Mouse (Mus musculus): Measurements from ENCODE around the gene Aldh3a1. TPM values are rescaled to one million over a fixed set of nuclear protein-coding genes. Genes with fewer than 3 reads are reported as not detected.
"Not testable (repeated sequence)": the region's sequence is repeated elsewhere in the genome, so short reads cannot be mapped to it uniquely, and the experiment has no call there.

Aldh3a1 gene
- polyA plus RNA-seq, 1 experiment from 2014 or later: not detected

DNA sequence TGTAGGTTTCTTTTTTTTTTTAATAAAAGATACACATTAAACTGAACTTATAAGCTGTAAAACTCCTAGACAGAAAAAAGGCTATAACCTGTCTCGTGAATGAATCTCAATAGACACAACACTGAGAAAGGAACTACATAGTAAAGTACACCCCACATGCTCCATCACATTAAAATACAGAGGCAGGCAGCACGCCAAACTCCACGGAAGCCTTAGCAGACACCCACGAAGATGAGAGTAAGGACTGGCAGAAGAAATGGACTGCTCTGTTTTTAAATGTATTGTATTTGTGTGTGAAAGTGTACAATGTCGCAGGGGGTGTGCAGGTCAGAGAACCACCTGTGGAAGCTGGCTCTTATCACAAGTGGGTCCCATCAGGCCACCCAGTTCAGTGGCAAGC, 37.2 kb upstream of the Aldh3a1 start:
- H3K4me1 ChIP-seq (ENCODE audit: control insufficient read depth, insufficient read depth, low read length): peaks cover 16% of the 10 kb centered on the region
- H3K9ac ChIP-seq (ENCODE audit: low read depth, low read length): no peak overlapping the region

DNA sequence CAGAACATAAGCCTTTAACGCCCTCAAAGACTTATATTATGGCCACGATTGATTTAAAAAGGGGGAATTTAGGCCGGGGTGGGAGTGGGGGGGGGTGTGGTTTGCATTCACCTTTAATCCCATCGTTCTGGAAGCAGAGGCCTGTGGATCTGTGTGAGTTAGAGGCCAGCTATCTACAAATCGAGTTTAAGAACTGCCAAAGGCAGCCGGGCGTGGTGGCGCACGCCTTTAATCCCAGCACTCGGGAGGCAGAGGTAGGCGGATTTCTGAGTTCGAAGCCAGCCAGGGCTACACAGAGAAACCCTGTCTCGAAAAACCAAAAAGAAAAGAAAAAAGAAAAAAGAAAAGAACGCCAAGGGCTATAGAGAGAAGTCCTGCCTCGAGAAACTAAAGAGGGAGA, 33.9 kb upstream of the Aldh3a1 start:
- WGBS (ENCODE audit: insufficient replicate concordance): 40% methylated on average over 15 of the region's 15 CpGs
- Histone ChIP-seq H3K4me2 (peak overlapping the region; percentile 73), H3K4me1 (ENCODE audit: control insufficient read depth, insufficient read depth, low read length) (peaks cover 16% of the 10 kb centered on the region), H3K4me3 (ENCODE audit: low read depth, low read length) (peak overlapping the region; percentile 97)
- H3K27me3 ChIP-seq (ENCODE audit: control insufficient read depth, insufficient read depth, low read length); H3K9me3 ChIP-seq (replicated peaks; ENCODE audit: control insufficient read depth, low read length); H3K9ac ChIP-seq (ENCODE audit: low read depth, low read length); H3K36me3 ChIP-seq (ENCODE audit: control insufficient read depth, insufficient read depth, low read length); ATAC-seq (replicated peaks; ENCODE audit: insufficient number of reproducible peaks, low FRiP score, low TSS enrichment); H3K27ac ChIP-seq (ENCODE audit: low read depth, low read length): not testable (repeated sequence)

More for the DNA sequence above, 37.2 kb upstream of the Aldh3a1 start:
- ATAC-seq (replicated peaks; ENCODE audit: insufficient number of reproducible peaks, low FRiP score, low TSS enrichment): no peak
- Histone ChIP-seq H3K36me3 (ENCODE audit: control insufficient read depth, insufficient read depth, low read length) (peaks cover 9% of the 10 kb centered on the region), H3K4me2 (no peak overlapping the region), H3K9me3 (replicated peaks; ENCODE audit: control insufficient read depth, low read length) (no peaks in the 10 kb centered on the region), H3K27ac (ENCODE audit: low read depth, low read length) (no peak overlapping the region; the same call in 1 of the 2 replicates), H3K4me3 (ENCODE audit: low read depth, low read length) (no peak overlapping the region), H3K27me3 (ENCODE audit: control insufficient read depth, insufficient read depth, low read length) (no peaks in the 10 kb centered on the region)
- 89% methylated on average over 5 of the region's 5 CpGs for WGBS (ENCODE audit: insufficient replicate concordance)

DNA sequence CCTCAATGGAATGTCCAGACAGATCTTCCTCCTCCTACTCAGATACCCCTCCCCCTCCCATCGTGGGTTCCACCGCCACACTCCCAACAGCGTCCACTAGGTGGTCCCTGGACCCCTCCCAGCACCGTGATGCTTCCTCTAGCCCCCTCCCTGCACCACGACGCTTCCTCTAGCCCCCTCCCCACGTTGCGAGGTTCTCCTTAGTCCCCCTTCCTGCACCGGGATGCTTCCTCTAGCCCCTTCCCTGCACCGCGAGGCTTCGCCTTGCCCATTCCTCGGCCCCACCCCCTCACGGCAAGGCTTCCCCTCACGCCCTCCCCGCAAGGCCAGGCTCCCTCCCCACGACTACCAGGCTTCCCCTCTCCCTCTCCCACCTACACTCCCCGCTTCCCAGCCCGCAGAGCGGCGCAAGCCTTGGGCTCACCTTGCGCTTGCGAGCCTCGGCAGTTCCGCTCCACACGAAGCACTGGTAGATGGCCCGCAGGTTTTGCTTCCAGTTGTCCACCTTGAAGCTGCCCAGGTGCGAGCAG, 33.0 kb upstream of the Aldh3a1 start:
- Histone ChIP-seq H3K9me3 (replicated peaks; ENCODE audit: control insufficient read depth, low read length) (no peaks in the 10 kb centered on the region), H3K36me3 (ENCODE audit: control insufficient read depth, insufficient read depth, low read length) (no peaks in the 10 kb centered on the region), H3K27ac (ENCODE audit: low read depth, low read length) (peak overlapping the region; percentile 94), H3K4me1 (ENCODE audit: control insufficient read depth, insufficient read depth, low read length) (peaks cover 13% of the 10 kb centered on the region), H3K27me3 (ENCODE audit: control insufficient read depth, insufficient read depth, low read length) (no peaks in the 10 kb centered on the region), H3K9ac (ENCODE audit: low read depth, low read length) (peak overlapping the region; percentile 99), H3K4me3 (ENCODE audit: low read depth, low read length) (peak overlapping the region; percentile 97), H3K4me2 (peak overlapping the region; percentile 73)
- peak; percentile 32 for ATAC-seq (replicated peaks; ENCODE audit: insufficient number of reproducible peaks, low FRiP score, low TSS enrichment)
- WGBS (ENCODE audit: insufficient replicate concordance): under 1% methylated on average over 28 of the region's 28 CpGs

DNA sequence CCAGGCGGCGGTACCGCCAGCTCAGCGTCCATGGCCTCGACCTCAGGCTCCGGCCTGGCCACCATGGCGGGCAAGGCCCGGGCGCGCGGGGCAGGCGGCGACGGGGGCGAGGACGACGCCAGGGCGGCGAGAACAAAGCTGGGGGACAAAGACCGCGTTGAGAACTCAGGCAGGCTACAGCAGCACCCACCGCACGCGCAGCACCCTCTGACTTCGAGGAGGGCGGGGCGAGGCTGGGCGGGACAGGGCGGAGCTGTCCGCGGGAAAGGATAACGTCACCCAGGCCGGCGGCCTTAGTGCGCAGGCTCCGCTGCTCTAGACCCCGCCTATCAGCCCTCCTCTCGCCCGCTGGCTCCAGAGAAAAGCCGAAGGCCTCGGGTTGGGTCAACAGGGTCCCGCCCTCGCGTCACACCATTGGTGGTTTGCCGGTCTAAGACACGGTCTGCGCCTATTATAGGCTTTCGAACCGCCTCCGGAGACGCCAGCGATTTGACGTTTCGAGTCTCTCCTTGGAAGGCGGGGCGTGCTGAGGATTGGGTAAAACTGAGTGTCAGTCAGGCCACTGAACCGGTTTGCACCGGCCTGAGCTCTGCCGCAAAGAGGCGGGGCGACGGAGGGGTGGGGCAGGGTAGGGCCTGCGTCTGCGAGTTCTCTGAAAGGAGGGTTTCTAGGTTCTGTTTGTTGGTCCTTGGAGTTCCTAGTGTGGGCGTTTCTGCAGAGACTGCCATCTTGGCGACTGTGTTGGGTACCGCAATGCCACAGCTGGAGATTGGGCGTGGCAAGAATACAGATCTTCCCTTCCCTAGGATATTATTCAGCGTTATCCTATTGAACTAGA, 32.3 kb upstream of the Aldh3a1 start, which contains the start of gene Usp22:
Usp22 (minus strand) TSS at position 235 of the 838 bp plus-strand sequence.
- Histone ChIP-seq H3K4me3 (ENCODE audit: low read depth, low read length) (peak within 1 kb of the TSS; percentile 97), H3K9me3 (replicated peaks; ENCODE audit: control insufficient read depth, low read length) (no peaks in the 10 kb centered on the region), H3K4me1 (ENCODE audit: control insufficient read depth, insufficient read depth, low read length) (peaks cover 13% of the 10 kb centered on the region), H3K4me2 (peak within 1 kb of the TSS; percentile 73), H3K36me3 (ENCODE audit: control insufficient read depth, insufficient read depth, low read length) (no peaks in the 10 kb centered on the region), H3K9ac (ENCODE audit: low read depth, low read length) (peak within 1 kb of the TSS; percentile 99), H3K27ac (ENCODE audit: low read depth, low read length) (peak within 1 kb of the TSS; percentile 94), H3K27me3 (ENCODE audit: control insufficient read depth, insufficient read depth, low read length) (no peaks in the 10 kb centered on the region)
- ATAC-seq (replicated peaks; ENCODE audit: insufficient number of reproducible peaks, low FRiP score, low TSS enrichment): peak; percentile 98
- under 1% methylated on average over 69 of the region's 69 CpGs for WGBS (ENCODE audit: insufficient replicate concordance)

DNA sequence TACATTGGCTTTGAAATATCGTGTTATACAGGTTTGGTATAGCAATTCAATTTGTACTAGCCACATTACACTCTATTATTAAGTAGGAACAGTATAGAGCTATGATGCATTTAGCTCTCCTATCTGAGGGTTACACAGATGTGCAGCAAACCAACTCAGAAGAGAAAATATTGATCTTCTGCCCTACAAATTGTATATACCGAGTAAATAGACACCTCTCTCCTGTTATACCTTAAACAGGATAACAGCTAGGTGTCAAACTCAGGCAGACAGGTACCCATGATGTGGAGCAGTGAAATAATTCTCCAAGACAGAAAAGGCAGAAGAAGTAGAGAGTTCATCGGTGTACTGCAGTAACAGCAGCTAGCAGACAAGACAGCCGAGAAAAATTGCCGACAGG, 31.6 kb upstream of the Aldh3a1 start:
- H3K36me3 ChIP-seq (ENCODE audit: control insufficient read depth, insufficient read depth, low read length): no peaks in the 10 kb centered on the region
- no peak overlapping the region for H3K9ac ChIP-seq (ENCODE audit: low read depth, low read length)
- no peaks in the 10 kb centered on the region for H3K27me3 ChIP-seq (ENCODE audit: control insufficient read depth, insufficient read depth, low read length)
- no peak overlapping the region for H3K27ac ChIP-seq (ENCODE audit: low read depth, low read length)
- WGBS (ENCODE audit: insufficient replicate concordance): 74% methylated on average over 5 of the region's 5 CpGs
- H3K4me1 ChIP-seq (ENCODE audit: control insufficient read depth, insufficient read depth, low read length): peaks cover 10% of the 10 kb centered on the region
- H3K4me3 ChIP-seq (ENCODE audit: low read depth, low read length): peak overlapping the region; percentile 97; the same call in 1 of the 2 replicates
- no peak for ATAC-seq (replicated peaks; ENCODE audit: insufficient number of reproducible peaks, low FRiP score, low TSS enrichment)
- H3K4me2 ChIP-seq: peak overlapping the region; percentile 73
- no peaks in the 10 kb centered on the region for H3K9me3 ChIP-seq (replicated peaks; ENCODE audit: control insufficient read depth, low read length)

DNA sequence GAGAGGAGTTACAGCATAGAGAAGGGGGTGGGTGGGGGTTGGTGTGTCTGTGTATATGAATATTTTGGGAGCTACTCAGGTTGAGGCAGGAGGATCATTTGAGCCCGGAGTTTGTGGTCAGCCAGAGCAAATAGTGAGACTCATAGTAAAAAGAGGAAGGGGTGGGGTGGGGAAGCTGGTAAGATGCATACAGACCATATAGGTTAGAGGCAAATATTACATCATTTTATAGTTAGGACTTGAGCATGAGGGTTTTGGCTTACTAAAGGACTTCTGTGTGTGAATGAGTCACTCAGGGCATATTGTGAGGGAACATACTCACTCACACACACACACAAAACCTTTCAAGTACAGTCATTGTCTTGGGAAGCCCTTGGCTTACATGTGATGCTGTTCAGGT, 31.0 kb upstream of the Aldh3a1 start:
- H3K27me3 ChIP-seq (ENCODE audit: control insufficient read depth, insufficient read depth, low read length): no peaks in the 10 kb centered on the region
- WGBS (ENCODE audit: insufficient replicate concordance): 81% methylated on average over 1 of the region's 1 CpGs
- no peak for ATAC-seq (replicated peaks; ENCODE audit: insufficient number of reproducible peaks, low FRiP score, low TSS enrichment)

DNA sequence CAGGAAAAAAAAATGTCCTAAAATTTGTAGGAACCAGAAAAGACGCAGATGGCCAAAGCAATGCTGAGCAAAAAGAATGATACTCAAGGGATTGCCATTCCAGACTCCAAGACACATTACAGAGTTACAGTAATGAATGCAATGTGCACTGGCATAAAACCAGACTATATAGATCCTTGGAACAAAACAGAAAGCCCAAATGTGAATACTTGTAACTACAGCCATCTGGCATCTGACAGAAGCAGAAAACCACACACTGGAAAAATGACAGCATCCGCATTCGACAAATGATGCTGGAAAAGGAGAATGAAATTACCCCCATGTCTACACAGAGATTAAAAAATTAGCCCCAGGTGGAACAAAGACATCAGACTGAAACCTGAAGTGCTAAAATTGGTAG, 27.0 kb upstream of the Aldh3a1 start:
- Histone ChIP-seq H3K27me3 (ENCODE audit: control insufficient read depth, insufficient read depth, low read length) (no peaks in the 10 kb centered on the region), H3K4me2 (no peak overlapping the region), H3K9me3 (replicated peaks; ENCODE audit: control insufficient read depth, low read length) (no peaks in the 10 kb centered on the region), H3K27ac (ENCODE audit: low read depth, low read length) (no peak overlapping the region), H3K4me3 (ENCODE audit: low read depth, low read length) (no peak overlapping the region), H3K4me1 (ENCODE audit: control insufficient read depth, insufficient read depth, low read length) (no peaks in the 10 kb centered on the region), H3K36me3 (ENCODE audit: control insufficient read depth, insufficient read depth, low read length) (no peaks in the 10 kb centered on the region), H3K9ac (ENCODE audit: low read depth, low read length) (no peak overlapping the region)
- 77% methylated on average over 3 of the region's 3 CpGs for WGBS (ENCODE audit: insufficient replicate concordance)
- ATAC-seq (replicated peaks; ENCODE audit: insufficient number of reproducible peaks, low FRiP score, low TSS enrichment): no peak

More for the DNA sequence above, 31.0 kb upstream of the Aldh3a1 start:
- H3K9me3 ChIP-seq (replicated peaks; ENCODE audit: control insufficient read depth, low read length): no peaks in the 10 kb centered on the region
- H3K27ac ChIP-seq (ENCODE audit: low read depth, low read length): no peak overlapping the region
- H3K4me2 ChIP-seq: no peak overlapping the region
- H3K4me1 ChIP-seq (ENCODE audit: control insufficient read depth, insufficient read depth, low read length): peaks cover 7% of the 10 kb centered on the region
- H3K9ac ChIP-seq (ENCODE audit: low read depth, low read length): no peak overlapping the region
- H3K36me3 ChIP-seq (ENCODE audit: control insufficient read depth, insufficient read depth, low read length): no peaks in the 10 kb centered on the region
- H3K4me3 ChIP-seq (ENCODE audit: low read depth, low read length): no peak overlapping the region

DNA sequence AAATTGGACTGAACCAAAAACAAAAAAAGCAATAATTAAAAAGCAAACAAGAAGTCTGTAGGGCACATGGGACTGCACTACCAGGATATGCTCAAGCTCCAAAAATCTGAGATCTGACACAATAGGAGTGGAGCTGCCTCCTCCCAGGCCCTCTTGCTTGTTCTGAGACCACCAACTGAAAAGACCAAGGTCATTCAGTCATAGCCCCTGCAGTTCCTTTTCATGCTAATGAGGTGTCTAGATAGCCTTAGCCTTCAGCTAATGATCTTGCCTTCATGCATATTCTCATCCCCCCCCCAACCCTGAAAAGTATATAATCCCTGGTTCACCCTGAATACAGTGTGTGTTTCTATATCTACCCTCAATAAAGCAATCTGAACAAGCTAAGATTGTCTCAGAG, 25.7 kb upstream of the Aldh3a1 start:
- H3K4me1 ChIP-seq (ENCODE audit: control insufficient read depth, insufficient read depth, low read length): no peaks in the 10 kb centered on the region
- ATAC-seq (replicated peaks; ENCODE audit: insufficient number of reproducible peaks, low FRiP score, low TSS enrichment): no peak
- no peak overlapping the region for H3K4me3 ChIP-seq (ENCODE audit: low read depth, low read length)

More for the DNA sequence above, 25.7 kb upstream of the Aldh3a1 start:
- H3K27me3 ChIP-seq (ENCODE audit: control insufficient read depth, insufficient read depth, low read length): no peaks in the 10 kb centered on the region
- H3K9ac ChIP-seq (ENCODE audit: low read depth, low read length): no peak overlapping the region
- H3K27ac ChIP-seq (ENCODE audit: low read depth, low read length): no peak overlapping the region
- no peaks in the 10 kb centered on the region for H3K9me3 ChIP-seq (replicated peaks; ENCODE audit: control insufficient read depth, low read length)
- H3K36me3 ChIP-seq (ENCODE audit: control insufficient read depth, insufficient read depth, low read length): no peaks in the 10 kb centered on the region
- H3K4me2 ChIP-seq: no peak overlapping the region
